Mouse (Mus musculus): ENCODE results near the gene Arl8a.
"Not testable (repeated sequence)": the region's sequence is repeated elsewhere in the genome, so short reads cannot be mapped to it uniquely, and the experiment has no call there.

The Arl8a gene

GRCm38 (mm10) chr1:135170299-135170698 is 23.7 kb downstream of the Arl8a start:
- DNase-seq (ENCODE audit: low spot score): no peak

DNA sequence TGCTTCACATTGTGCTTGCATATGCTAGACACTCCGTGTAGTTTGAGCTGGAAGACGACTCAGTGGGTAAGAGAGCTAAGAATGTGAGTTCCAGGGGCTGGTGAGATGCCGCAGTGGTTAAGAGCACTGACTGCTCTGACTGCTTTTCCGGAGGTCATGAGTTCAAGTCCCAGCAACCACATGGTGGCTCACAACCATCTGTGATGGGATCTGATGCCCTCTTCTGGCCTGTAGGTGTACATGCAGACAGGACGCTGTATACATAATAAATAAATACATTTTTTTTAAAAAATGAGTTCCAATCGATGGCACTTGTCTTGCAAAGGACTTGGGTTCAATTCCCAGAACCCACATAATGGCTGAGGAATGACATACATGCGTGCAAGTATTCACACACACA is 24.6 kb downstream of the Arl8a start:
- no peak for DNase-seq (ENCODE audit: low spot score)

- no peak for DNase-seq (ENCODE audit: low spot score)
These were observed 25.4 kb downstream of the Arl8a start for GRCm38 (mm10) chr1:135171984-135172383.

DNA sequence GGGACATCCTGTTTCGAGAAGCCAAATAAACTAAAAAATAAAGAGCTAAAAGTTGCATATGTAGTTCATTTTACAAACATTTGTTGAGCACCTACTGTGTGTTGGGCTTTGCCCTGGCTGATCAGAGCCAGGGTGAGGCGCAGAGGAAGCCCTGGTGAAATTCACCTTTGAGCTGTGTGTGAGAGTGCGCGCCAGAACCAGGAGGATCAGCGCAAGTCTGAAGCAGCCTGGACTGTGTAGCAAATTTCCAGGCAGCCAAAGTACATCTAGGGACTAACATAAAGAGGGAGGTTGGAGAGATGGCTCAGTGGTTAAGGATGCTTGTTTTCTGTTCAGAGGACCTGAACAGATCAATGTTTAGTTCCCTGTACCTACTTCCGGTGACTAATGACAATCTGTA is 26.7 kb downstream of the Arl8a start:
- no peak for DNase-seq (ENCODE audit: low spot score)

DNA sequence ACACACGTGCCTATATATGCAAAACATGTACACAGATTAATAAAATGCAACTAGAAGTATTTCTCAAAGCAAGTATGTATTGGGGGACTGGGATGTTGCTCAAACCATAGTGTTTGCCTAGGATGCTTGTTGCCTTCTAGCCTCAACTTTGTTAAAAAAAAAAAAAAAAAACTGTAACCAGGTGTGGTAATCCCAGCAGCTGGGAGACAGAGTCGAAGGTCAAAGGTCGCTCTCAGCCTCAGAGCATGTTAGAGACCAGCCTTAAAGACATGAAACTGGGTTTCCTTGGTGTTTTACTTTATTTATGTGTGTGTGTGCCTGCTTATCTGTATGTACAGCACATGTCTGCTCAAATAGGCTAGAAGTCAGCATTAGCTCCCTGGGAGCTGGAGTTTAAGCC is 28.6 kb downstream of the Arl8a start:
- no peak for DNase-seq (ENCODE audit: low spot score)

- DNase-seq (ENCODE audit: low spot score): no peak
These were observed 31.1 kb downstream of the Arl8a start for GRCm38 (mm10) chr1:135177724-135178123.

DNA sequence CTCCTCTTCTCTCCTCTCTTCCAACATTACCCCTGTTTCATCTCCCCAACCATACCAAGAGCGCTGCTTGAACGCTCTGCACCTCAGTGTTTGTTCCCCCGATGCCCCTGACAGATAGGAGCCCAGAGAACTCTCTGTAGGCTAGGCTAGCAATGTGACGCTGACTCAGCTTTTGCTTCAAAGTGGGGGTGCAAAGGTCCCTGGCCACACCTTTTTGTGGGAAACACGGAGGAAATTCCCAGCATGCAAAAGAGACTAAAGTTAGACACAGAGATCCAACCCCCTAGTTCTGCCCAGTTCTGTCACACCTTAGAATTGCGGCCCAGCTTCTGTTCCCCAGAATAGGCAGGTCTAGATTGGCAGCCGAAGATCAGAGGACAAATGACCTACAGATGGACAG is 32.2 kb downstream of the Arl8a start:
- DNase-seq (ENCODE audit: low spot score): no peak

DNA sequence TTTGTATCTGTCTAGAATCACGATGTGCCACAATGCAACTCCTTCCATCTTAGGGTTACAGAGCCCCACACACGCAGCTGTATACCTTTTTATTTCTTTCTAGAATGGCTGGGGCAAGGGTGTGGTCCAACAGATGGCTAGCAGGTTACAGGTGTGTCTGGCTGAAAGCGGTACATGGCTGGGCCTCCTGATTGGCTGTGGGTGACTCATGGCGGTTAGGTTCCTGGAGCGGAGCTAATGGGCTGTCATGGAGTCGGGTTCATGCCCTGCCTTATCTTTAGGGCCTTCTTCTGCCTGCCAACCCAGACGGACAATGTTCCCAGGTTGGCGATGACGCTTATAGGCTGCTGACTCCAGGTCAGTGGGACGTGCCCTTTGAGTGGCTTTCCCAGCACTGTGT is 34.2 kb downstream of the Arl8a start:
- DNase-seq (ENCODE audit: low spot score): no peak

GRCm38 (mm10) chr1:135181275-135181674 is 34.7 kb downstream of the Arl8a start:
- no peak for DNase-seq (ENCODE audit: low spot score)

- no peak for DNase-seq (ENCODE audit: low spot score)
These were observed 35.4 kb downstream of the Arl8a start for GRCm38 (mm10) chr1:135181880-135182623.

DNA sequence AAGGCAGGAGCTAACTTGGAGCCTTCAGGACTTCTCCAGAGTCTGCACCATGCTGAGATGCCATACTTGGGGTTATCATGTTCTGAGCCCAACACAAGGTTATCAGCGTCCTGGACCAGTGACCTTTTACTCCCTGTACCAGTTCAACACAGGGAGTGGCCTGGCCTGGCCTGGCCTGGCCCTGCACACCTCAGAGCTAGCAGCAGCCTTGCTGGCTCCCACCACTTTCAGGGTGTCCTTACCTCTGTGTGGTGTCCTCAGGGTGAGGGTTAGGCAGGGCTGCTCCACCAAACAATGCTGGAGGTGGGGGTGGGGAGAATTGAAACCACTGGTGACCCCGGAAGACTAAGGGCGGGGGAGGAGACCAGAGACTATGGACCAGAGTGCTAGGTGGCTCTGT is 36.4 kb downstream of the Arl8a start:
- DNase-seq (ENCODE audit: low spot score): no peak

- DNase-seq (ENCODE audit: low spot score): no peak
These were observed 36.8 kb downstream of the Arl8a start for GRCm38 (mm10) chr1:135183448-135183847.

- no peak for DNase-seq (ENCODE audit: low spot score)
These were observed 37.4 kb downstream of the Arl8a start for GRCm38 (mm10) chr1:135183941-135184570.

GRCm38 (mm10) chr1:135185936-135186335 is 39.3 kb downstream of the Arl8a start:
- no peak for DNase-seq (ENCODE audit: low spot score)

GRCm38 (mm10) chr1:135186427-135186826 is 39.8 kb downstream of the Arl8a start:
- no peak for DNase-seq (ENCODE audit: low spot score)

- DNase-seq (ENCODE audit: low spot score): not testable (repeated sequence)
These were observed 40.4 kb downstream of the Arl8a start for GRCm38 (mm10) chr1:135187016-135187415.

GRCm38 (mm10) chr1:135188197-135188596 is 41.6 kb downstream of the Arl8a start:
- DNase-seq (ENCODE audit: low spot score): no peak

DNA sequence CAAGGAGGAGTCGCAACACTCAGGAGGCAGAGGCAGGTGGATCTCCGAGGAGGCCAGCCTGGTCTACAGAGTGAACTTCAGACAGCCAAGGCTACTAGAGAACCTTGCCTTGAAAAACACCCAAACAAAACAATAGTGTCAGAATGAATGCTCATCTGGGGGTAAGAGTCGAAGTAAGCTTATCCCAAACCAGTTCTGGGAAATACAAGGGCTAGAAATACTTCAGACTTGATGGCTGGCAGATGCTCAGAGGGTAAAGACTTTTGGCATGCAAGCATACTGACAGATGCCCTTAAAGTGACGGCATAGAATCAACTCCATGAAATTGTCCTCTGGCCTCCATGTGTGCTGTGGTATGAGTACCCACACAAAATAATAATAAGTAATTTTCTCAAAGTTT is 42.6 kb downstream of the Arl8a start:
- DNase-seq (ENCODE audit: low spot score): no peak

DNA sequence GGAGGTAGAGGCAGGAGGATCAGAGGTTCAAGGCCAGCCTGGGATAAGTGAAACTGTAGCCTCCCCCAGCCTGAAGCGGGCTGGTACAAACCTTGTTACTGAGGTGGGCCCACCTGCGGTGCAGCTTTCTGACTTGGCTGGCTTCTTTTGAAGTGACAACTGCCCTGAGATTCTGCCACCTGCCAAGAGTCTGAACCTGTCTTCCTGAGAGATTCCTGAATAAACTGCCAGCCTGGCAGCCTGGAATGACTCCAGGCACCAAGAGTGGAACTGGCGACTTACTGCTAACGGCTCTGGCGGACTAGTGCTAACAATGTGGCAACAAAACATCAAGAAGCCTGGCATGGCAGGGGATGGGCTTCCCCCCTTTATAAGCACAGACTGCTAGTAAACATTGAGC is 47.7 kb downstream of the Arl8a start:
- DNase-seq (ENCODE audit: low spot score): not testable (repeated sequence)

GRCm38 (mm10) chr1:135195907-135196440 is 49.4 kb downstream of the Arl8a start:
- no peak for DNase-seq (ENCODE audit: low spot score)

DNA sequence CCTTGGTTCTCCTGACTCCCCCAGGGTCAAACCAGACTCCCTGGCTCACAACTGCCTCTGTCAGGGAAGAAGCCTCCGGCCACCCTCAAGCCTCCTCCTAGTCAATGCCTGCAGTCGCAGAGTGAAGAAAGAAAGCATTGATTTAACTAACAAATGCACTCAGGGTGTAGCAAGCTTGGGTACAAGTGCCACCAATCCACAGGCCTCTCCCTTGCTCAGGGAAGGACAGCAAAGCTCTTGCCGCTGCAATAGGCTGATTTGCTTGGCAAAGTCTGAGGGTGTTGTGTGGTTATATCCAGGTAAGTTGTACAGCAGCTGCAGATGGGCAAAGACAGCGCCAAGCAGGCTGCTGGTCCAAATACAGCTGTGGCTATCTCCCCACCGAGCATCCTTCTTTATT is 51.8 kb downstream of the Arl8a start:
- DNase-seq (ENCODE audit: low spot score): no peak

- no peak for DNase-seq (ENCODE audit: low spot score)
These were observed 52.6 kb downstream of the Arl8a start for GRCm38 (mm10) chr1:135199014-135199819.

GRCm38 (mm10) chr1:135200400-135200799 is 53.8 kb downstream of the Arl8a start:
- DNase-seq (ENCODE audit: low spot score): no peak
